Mouse (Mus musculus) ES-E14 (cell line): Measurements from ENCODE around the gene Fam24a. TPM values are rescaled to one million over a fixed set of nuclear protein-coding genes. Genes with fewer than 3 reads are reported as not detected.
A peak's percentile ranks its signal among the peaks of the same experiment; 100 is the strongest.

Experiments
- DNase-seq: peaks from one replicate; pipeline ENCODE4 v3.0.0-alpha.2; 2013; ENCODE audit warnings: low read depth, low spot score
- H3K27ac ChIP-seq: 2 replicates; pipeline ENCODE4 v1.5.1; 2012; ENCODE audit warnings: low read depth, mild to moderate bottlenecking, low read length, moderate library complexity, mixed read lengths; ENCODE audit not compliant: poor library complexity, insufficient read depth, severe bottlenecking
- H3K36me3 ChIP-seq: 2 replicates; pipeline ENCODE4 v1.6.1; 2012; ENCODE audit warnings: mild to moderate bottlenecking, low read length, moderate library complexity, mixed read lengths; ENCODE audit not compliant: control insufficient read depth, poor library complexity, insufficient read depth, severe bottlenecking
- H3K4me1 ChIP-seq, 2 experiments: fragments of 150-350 bp in 1 of 2; sonication (generic) in 1 of 2; 2 replicates each; pipeline ENCODE4 v1.6.1; 2012; ENCODE audit warnings: low read length in 2 of 2, mild to moderate bottlenecking in 1 of 2, mixed read lengths in 1 of 2; ENCODE audit not compliant: control insufficient read depth in 2 of 2, insufficient read depth in 2 of 2, poor library complexity in 1 of 2
- H3K4me3 ChIP-seq, 2 experiments: fragments of 150-350 bp in 1 of 2; sonication (generic) in 1 of 2; 2 replicates each; pipeline ENCODE4 v1.5.1; 2012; ENCODE audit warnings: low read length in 2 of 2, low read depth in 1 of 2, mild to moderate bottlenecking in 1 of 2, mixed read lengths in 1 of 2; ENCODE audit not compliant: insufficient read depth in 1 of 2, poor library complexity in 1 of 2, severe bottlenecking in 1 of 2
- H3K9ac ChIP-seq: 2 replicates; pipeline ENCODE4 v1.6.1; 2012; ENCODE audit warnings: low read depth, mild to moderate bottlenecking, low read length, mixed read lengths; ENCODE audit not compliant: poor library complexity, insufficient read depth, severe bottlenecking
- H3K9me3 ChIP-seq: fragments of 150-350 bp; sonication (generic); 2 replicates; pipeline ENCODE4 v1.6.1; 2012; ENCODE audit warnings: low read depth, mild to moderate bottlenecking, low read length; ENCODE audit not compliant: control insufficient read depth, insufficient read depth
- CHD2 ChIP-seq: IDR thresholded peaks from 2 replicates; pipeline ENCODE4 v1.6.1; 2014; ENCODE audit warnings: mild to moderate bottlenecking, low read depth, low read length, inconsistent platforms
- HCFC1 ChIP-seq: IDR thresholded peaks from 2 replicates; pipeline ENCODE4 v1.6.1; 2012; ENCODE audit warnings: low read length, inconsistent platforms, borderline replicate concordance; ENCODE audit not compliant: insufficient read depth
- MAFK ChIP-seq: IDR thresholded peaks from 2 replicates; pipeline ENCODE4 v1.6.1; 2014; ENCODE audit warnings: mild to moderate bottlenecking, low read depth, low read length, inconsistent platforms; ENCODE audit not compliant: insufficient read depth
- ZC3H11A ChIP-seq: IDR thresholded peaks from 2 replicates; pipeline ENCODE4 v1.6.1; 2012; ENCODE audit warnings: low read depth, mild to moderate bottlenecking, inconsistent platforms, low read length, borderline replicate concordance
- ZNF384 ChIP-seq: IDR thresholded peaks from 2 replicates; pipeline ENCODE4 v1.6.1; 2012; ENCODE audit warnings: low read depth, low read length, inconsistent platforms
- in situ Hi-C, 2 experiments: fragments of 600-800 bp; cut with MboI; formaldehyde crosslinking; loops; one replicate each; pipeline ENCODE4 v1.15.1; 2025; ENCODE audit warnings: low sequenced_read_pairs in 2 of 2, inconsistent platforms in 1 of 2; ENCODE audit not compliant: unreplicated experiment in 2 of 2
- total RNA-seq: library from RNA; depleted of rRNA; stranded (reverse); fragments of 300-350 nt; gene quantifications from 2 replicates; pipeline ENCODE4 v1.2.3, GENCODE M21; 2012

The Fam24a gene
- total RNA-seq, 1 experiment: not detected

DNA sequence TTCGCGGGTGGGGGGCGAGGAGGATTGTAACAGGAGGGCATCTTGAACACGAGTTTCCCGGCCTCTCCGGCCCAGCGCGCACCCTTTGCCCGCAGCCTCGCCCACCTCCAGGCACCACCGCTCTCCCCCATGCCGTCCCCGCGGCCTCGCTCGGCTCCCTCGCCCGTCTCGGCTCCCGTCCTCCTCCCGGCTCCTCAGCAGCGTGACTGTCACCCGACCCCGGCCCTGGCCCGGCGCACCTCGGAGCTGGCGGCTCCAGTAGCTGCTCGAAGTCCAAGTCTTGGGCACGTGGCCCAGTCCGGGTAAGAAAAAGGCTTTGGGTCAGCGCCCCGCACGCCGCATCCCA is 28.6 kb downstream of the Fam24a start:
- Histone ChIP-seq H3K4me3 (peak overlapping the region; percentile 75 to 92), H3K9ac (peak overlapping the region; percentile 96), H3K27ac (0 out of 2 replicates have a peak overlapping the region, but pooled peaks have one; percentile 45), H3K4me1 (peaks cover 2 to 9% of the 10 kb centered on the region in 2 experiments; a peak in 2 of 4 replicates), H3K9me3 (no peaks in the 10 kb centered on the region), H3K36me3 (peaks cover 11% of the 10 kb centered on the region)
- in situ Hi-C loops: no loop called here
- no peak for DNase-seq
- no peak for TF ChIP-seq MAFK
- TF ChIP-seq HCFC1: no peak
- TF ChIP-seq ZNF384: no peak
- TF ChIP-seq ZC3H11A: no peak
- no peak for TF ChIP-seq CHD2

DNA sequence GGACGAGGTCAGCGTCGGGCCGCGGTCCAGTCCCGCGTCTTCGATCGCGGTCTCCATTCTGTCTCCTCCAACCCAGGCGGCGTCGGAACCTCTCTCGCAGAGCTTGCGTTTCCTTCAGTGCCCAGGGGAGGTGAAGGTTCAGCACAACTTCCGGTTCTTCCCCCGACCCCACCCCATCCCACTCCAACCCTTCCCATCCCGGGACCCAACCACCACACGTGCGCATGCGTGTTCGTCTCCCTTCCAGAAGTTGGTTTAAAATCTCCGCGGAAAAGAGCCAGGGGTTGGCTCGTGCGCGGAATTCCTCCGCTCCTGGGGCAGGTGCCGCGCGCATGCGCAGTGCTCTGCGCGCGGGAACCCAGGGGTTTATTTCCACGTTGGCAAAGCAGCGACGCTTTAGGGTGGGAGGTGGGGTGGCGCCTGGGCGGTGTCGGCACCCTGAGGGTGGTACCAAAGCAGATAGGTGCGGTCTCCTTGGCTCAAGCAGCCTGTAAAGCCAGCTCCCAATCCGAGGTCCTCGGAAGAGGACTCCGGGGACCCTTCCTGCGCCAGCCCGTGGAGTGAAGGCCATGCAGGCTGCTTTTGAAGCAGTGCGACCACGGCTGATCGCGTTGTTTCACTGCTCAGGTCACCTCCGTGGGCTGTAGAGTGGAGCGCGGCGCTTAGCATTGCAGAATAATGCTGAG is 29.1 kb downstream of the Fam24a start, which contains the start of gene 2310057M21Rik:
Gene 2310057M21Rik (minus strand): TSS at position 145 of the 686 bp plus-strand sequence.
- H3K9me3 ChIP-seq: no peaks in the 10 kb centered on the region
- peaks cover 2 to 9% of the 10 kb centered on the region in 2 experiments; a peak in 2 of 4 replicates for H3K4me1 ChIP-seq
- H3K4me3 ChIP-seq: peak within 1 kb of the TSS; percentile 75 to 92
- peak; percentile 99 for DNase-seq
- peak within 1 kb of the TSS; percentile 96 for H3K9ac ChIP-seq
- peak within 1 kb of the TSS; percentile 64 for H3K27ac ChIP-seq
- in situ Hi-C loops: no loop called here
- TF ChIP-seq ZC3H11A (no peak), ZNF384 (no peak), MAFK (no peak), HCFC1 (peak; percentile 81), CHD2 (no peak)
- peaks cover 8% of the 10 kb centered on the region for H3K36me3 ChIP-seq

DNA sequence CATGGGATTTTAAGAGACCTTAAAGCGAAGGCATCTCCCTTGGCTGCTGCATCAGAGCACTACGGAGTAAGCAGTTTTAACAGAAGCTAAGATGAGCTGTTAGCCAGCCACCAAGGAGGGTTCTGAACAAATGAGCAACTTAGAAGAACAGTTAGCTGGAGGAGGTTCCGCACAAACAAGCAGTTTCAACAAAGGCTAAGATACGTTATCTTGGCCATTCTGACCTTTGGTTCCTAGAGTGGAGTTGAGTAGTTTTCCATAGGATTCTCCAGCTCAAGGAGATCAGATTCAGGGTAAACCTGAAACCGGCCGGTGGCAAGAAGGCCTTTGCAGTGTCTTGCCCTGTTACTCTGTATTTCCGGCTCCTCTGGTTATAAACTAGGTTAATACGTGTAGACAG is 30.5 kb downstream of the Fam24a start:
- H3K4me1 ChIP-seq: peaks cover 2 to 9% of the 10 kb centered on the region in 2 experiments; a peak in 2 of 4 replicates
- in situ Hi-C loops: no loop called here
- no peaks in the 10 kb centered on the region for H3K9me3 ChIP-seq
- no peak for DNase-seq
- no peak overlapping the region for H3K27ac ChIP-seq
- no peak for TF ChIP-seq MAFK
- H3K36me3 ChIP-seq: peaks cover 2% of the 10 kb centered on the region
- no peak overlapping the region for H3K9ac ChIP-seq
- no peak overlapping the region for H3K4me3 ChIP-seq

DNA sequence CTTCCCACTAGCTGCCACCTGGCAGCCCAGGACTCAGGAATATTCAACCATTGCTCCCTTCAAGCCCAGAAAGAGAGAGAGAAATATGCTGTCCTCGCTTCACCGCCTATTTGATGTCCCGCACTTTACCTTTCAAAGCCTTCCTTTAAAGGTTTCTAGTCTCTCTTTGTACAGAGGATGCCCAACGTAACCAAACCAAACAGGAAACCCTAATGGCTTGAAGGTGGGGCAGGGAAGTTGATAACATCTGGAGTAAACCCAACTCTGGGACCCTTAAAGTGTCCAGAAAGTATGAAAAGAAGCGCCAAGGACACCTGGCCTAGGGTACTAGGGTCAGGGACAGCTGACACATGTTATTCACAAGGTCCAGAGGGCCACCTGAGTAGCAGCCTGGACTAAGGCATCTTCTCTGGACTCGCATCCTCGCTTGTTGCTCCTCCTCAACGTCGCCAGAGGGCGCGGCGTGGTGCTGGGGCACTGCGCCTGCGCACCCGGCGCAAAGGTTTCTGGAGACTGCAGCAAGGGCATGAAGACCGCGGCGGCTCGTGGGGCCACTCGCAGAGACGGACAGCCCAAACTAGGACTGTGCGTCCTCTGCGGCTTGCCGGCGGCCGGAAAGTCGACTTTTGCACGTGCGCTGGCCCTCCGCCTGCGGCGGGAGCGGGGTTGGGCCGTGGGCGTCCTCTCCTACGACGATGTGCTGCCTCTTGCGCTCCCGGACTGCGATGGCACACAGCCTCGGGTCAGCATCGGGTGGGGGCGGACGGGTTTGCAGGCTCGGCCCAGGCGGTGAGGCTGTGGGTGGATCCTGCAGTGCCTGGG is 37.2 kb downstream of the Fam24a start, which contains the start of gene Pstk:
Gene Pstk (plus strand): TSS at position 494 of the 822 bp plus-strand sequence.
- Histone ChIP-seq H3K9me3 (no peaks in the 10 kb centered on the region), H3K4me1 (no peaks in the 10 kb centered on the region), H3K9ac (peak within 1 kb of the TSS; percentile 92), H3K4me3 (peak within 1 kb of the TSS; percentile 85 to 88), H3K27ac (no peak within 1 kb of the TSS), H3K36me3 (peaks cover 2% of the 10 kb centered on the region; the same call in 1 of the 2 replicates)
- peak; percentile 80 for DNase-seq
- peak; percentile 68; the same call in 1 of the 2 replicates for TF ChIP-seq HCFC1
- no peak for TF ChIP-seq CHD2
- in situ Hi-C loops: no loop called here

DNA sequence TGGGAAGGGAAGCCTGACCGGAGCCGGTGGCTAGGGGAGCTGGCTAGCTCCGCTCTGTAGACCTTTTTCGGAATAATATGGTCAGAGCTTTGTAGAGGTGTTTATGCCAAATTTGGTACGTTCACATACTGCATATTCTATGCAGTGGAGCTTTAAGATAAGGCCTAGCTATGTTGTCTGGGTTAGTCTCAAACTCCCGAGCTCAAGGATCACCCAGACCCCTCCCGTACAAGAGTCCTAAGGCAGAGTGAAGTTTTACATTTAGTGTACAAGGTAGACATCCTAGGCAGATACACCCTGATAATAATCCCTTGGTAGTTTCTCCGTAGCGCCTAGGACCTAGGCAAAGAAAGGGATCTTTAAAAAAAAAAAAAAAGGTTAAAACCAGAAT is 37.8 kb downstream of the Fam24a start:
- H3K27ac ChIP-seq: no peak overlapping the region
- TF ChIP-seq ZNF384 (no peak), ZC3H11A (no peak), MAFK (no peak), HCFC1 (no peak), CHD2 (no peak)
- no peak for DNase-seq
- H3K36me3 ChIP-seq: peaks cover 2% of the 10 kb centered on the region; the same call in 1 of the 2 replicates
- in situ Hi-C loops: no loop called here
- H3K9me3 ChIP-seq: no peaks in the 10 kb centered on the region
- peak overlapping the region; percentile 85 to 88 for H3K4me3 ChIP-seq
- no peaks in the 10 kb centered on the region for H3K4me1 ChIP-seq
- peak overlapping the region; percentile 92 for H3K9ac ChIP-seq
